Mouse (Mus musculus) T-helper 1 cell (primary cell): ENCODE results near the gene Prdm11.

ENCODE experiments used
- in situ Hi-C: fragments of 300-600 bp; cut with MboI, MseI; formaldehyde crosslinking; loops from one replicate; pipeline ENCODE4 v1.15.1; 2025; ENCODE audit warnings: high pct_unique_total_duplicates

Gene Prdm11

DNA sequence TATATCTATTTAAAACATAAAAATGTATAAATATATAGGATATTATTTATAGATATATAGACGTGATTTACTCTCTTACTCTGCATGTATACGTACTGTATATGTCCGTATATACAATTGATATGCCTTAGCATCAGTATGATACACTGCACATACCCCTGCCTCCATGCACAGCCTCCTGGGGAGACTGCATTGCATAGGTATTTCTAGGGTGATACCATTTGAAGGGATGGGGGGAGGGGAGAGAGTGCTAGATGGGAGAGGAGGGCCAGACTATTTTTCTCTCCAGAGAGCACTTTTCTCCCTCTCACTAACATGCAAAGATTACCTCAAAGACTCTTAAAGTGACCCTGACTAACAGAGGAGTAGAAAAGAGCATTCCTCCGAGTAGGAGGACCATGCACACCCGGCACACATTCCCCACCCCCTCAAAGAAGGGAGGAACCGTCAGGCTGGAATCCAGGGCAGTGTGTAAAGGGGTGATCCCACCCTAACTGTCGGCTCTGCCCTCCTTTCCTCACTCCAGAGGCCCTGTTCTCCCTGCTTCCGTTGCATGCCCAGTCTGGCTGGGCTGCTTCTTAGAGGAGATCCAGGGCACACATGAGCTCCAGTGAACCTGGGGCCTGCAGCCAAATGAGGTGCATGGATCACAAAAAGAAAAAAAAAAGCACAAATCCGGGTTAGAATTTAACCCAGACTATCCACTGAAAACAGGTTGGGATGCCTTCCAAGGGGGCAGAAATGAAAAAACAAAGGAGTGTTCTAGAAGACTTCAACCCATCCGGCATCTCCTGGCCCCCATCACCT, 78.7 kb downstream of the Prdm11 start:
- in situ Hi-C loops = no loop called here

DNA sequence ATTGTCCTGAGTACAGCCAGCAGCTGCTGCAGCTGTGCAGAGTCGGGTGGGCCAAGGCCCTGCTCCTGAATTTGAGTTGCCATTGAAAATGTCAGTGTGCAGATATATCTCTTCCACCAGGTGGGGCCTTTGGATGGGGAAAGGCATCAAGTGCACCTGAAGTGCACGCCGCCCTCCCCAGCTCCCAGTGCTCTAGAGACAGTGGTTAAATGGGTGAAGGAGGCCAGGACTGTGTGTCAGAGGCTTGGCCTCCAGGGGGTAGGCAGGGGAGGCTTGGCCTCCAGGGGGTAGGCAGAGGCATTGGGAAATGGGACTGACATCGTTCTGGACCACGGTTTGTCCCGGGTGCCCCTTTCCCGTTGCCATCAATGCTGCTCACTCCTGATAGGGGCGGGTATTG, 79.7 kb downstream of the Prdm11 start:
- in situ Hi-C loops = no loop called here

DNA sequence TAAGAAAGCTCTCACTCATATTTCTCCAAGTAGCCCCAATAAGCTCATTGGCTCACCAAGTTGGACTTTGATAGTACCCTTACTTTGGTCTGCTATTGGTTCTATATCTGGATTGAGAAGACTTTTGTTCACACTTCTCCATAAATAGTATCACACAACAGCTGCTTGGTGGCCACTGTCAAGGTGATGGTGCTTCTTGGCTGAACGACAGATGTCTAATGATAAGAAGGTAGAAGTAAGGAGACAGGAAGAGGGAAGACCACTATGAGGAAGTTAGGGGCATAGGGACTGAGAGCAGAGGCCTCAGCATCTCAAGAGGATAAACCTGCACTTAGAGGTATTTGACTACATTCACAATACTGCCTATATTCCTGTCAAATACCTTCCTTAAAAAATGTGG, 81.6 kb downstream of the Prdm11 start:
- in situ Hi-C loops = no loop called here

DNA sequence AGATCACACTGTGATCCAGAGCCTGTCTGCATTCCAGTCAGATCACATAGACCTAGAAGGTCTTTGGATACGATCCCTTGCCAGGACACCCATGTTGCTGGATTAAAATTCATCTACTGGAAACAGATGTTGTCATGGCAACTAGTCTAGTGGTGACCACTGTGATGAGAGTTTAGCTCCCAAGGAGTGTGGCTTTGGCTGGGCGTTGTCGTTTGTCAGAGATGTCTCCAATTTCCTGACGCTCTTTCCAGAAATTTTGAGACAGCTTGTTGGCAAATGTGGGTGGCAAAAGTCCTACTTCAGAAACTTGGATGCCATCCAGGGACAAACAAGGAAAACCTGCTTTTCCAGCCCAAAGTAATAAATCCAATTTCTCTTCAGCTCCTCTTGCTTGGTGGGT, 87.3 kb downstream of the Prdm11 start:
- in situ Hi-C loops = loop anchor here (10.0 kb wide), 1 partner anchor 74 kb away; no protein-coding TSS in a partner anchor

DNA sequence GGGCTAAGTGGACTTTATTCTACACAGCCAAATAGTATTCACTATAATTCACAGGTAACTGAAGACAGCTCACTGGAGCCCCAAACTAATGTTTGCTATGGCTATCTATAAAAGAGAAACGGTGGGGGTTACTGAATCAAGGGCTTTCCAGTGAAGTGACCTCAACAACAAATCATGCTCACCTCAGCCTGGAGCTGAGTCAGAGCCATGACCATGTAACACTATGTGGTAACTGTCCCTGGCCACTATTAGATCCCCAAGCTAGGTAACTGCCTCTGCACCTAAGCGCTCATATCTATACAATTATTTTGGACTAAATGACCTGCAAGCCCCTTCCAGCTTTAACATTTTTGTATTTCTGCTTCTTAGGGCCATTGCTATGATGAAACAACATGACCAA, 89.0 kb downstream of the Prdm11 start:
- in situ Hi-C loops = loop anchor here (10.0 kb wide), 1 partner anchor 72 kb away; no protein-coding TSS in a partner anchor

DNA sequence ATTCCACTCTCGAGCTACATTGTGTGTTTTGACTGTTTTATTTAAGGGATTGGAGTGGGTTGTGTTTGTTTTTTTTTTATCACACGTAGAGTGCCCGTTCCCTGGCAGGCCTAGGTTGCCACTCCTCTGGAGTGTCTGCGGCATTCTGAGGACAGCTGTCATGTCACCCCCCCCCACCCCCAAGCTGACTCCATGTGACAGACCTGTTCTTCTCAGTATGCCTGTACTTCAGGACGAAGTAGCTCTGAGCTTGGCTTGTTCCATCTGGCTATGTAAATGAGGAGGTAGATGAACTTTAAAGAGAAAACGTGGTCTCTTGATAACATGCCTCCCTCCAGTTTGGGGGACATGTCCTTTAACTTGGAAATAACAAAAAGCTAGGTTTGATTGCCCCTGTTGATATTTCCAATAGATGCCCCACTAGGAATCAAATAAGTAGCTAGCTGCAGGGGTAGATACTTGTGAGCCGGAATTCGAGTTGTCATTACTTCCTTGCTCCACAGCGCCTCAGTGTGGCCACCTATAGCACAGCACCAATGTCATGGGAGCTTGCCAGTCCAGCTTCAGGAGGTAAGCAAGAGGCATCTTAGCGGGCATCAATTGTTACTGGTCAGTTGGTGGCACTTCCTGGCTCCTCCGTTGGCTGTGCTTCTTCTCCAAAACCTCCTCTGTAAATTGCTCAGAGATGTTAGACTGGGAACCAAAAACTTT, 91.4 kb downstream of the Prdm11 start:
- in situ Hi-C loops = loop anchor here (10.0 kb wide), 1 partner anchor 70 kb away; no protein-coding TSS in a partner anchor

DNA sequence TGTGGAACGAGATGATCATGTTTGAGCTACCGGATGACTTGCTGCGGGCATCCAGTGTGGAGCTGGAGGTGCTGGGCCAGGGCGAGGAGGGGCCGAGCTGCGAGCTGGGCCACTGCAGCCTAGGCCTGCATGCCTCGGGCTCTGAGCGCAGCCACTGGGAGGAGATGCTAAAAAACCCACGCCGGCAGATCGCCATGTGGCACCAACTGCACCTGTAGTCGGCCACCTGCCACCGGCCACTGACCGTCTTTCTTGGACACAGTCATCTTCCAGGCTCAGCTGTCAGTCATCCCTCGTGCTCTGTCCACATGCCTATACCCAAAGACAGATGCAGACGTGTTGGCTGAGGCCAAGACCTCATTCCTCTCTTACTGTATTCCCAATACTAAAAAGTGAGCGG, 92.5 kb downstream of the Prdm11 start:
- in situ Hi-C loops = loop anchor here (10.0 kb wide), 1 partner anchor 69 kb away; no protein-coding TSS in a partner anchor

DNA sequence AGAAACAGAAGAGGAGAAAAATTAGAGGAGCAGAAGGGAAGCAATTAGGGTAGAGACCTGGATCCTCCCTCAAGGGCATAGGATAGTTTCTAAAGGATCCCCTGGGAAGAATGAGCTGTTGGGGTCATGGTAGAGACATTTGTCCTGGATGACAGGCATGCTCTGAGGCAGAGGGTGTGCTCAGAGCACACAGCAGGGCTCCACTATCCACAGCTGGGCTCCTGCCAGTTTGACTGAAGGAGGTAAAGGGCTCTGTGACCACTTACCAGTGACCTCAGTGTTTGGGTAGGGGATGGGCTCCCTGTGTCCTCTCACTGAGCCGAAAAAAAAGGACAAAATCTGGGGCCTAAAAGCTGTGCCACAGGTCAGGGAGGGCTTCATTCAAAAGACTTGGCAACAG, 96.4 kb downstream of the Prdm11 start:
- in situ Hi-C loops = no loop called here

DNA sequence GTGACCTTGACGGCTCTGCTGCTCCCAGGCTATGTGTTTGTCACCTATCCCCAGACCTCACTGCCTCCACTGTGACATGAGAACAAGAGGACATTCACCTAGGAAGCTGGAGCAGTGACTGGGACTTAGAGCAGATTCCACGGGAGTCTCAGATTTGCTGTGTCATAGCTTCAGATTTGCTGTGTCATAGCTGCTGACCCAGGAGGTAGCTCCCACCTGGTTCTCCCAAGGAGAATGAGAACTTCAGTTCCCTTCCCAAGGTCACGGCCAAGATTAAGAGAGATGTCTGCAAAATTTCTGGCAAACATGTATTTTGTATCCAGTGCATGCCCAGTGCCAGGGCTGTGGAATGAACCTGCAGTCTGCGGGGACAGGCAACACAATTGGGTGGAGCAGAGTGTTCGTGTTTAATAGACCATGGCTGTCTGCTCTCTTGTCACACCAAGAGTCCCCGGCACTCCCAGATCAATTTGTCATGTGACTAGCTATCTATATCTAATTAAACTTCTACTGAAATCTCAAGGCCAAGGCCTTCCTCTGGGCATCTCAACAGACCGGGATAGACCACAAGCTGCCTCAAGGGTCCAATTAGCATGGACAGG, 97.2 kb downstream of the Prdm11 start:
- in situ Hi-C loops = no loop called here

DNA sequence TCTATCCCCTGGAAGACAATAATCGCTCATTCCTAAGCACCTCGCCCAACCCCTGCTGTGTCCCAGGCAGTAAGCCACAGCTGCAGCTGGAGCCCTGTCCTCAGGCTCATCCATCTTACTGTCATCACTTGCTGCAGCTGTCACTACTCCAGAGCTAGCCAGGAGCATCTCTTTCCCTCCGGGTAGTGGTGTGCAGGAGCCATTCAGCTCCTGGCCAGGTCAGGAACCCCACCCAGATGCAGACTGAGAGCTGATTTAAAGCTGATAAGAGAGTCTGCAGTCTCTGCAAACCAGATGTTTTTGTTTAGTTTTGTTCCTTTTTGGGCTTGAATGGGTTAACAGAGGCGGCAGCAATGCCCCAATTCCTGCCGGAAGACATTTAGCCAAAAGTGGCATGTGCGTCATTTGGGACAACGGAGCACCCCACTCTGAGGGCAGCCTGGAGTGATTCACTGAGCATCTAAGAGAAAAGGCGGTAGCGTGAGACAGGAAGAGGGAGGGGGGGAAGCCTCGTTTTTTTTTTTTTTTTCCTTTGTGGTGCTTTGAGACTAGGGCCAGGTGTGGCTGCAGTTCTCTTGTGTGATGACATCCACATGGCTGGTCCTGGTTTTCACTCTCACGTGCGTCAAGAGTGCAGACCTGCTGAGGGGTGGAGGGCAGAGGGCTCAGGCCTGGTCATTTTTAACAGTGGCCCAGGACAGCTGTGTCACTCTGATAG, 97.8 kb downstream of the Prdm11 start:
- in situ Hi-C loops = no loop called here

DNA sequence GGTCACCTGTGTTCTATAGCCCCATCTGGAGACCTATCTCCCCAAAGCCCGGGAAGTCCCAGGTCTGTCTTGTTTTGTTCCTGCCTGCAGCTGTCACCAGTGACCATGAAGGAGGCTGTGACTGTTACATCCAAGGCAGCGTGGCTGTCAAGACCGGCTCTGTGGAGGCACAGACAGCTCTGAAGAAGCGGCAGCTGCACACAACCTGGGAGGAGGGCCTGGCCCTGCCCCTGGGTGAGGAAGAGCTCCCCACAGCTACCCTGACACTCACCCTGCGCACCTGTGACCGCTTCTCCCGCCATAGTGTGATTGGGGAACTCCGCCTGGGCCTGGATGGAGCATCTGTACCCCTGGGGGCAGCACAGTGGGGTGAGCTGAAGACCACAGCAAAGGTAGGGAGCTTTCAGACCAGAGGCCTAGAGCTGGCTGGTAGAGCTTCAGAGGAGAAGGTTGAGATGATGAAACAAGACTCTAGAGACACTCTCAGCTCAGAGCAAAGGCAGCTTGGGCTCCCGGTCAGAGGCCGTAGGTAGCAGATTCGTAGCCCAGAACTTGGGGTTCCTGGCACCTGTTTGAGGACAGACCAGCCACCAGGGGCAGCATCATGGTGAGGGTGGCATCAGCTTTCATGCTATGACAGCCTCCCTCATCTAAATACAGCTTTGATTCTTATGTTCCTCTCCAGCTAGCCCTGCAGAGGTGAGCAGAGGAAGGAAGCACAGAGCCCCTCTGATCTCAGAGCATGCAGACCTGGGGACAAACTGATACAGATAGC, 100.0 kb downstream of the Prdm11 start:
- in situ Hi-C loops = no loop called here

DNA sequence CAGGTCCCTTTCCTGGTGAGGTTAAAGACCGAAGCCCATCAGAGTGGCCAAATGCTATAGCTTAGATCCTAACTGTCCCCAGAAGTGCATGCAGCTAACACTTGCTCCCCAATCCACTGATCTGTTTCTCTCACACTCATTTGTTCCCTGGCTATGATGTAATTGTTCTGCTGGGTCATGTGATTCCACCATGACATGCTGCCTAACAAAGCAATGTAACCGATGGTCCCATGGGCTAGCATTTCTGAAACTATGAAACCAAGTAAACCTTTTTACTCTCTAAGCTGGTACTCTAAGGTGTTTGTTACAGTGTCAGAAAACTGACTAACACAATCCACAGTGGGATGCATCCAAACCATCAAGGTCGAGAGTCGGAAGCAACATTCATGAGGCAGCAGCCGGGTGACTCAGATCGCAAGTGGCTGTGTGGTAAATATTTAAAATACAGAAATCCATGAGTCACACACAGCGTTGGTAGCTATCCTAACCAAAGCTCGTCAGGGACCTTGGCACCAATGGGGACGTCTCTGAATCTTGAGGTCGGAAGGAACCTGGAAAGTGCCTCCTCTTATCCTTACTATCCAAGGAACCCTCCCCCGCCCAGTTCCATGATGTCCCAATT, 100.7 kb downstream of the Prdm11 start:
- in situ Hi-C loops = no loop called here

DNA sequence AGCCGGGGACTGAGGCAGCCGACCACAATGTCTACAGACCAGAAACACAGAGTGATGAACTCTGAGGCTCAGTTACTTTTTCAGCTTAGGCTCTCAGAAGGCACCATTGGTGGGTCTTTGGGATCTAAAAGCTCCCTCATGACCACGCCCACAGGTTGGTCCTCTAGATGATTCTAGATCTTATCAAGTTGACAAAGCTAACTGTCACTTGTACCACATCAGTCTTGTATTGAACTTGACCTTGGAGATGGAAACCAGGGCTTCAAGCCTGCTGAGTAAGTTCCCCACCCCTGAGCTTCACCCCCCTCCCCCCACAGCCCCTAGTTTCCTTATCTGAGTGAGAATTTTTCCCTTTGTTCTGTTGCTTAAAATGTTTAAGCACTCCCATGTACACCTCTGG, 101.6 kb downstream of the Prdm11 start:
- in situ Hi-C loops = no loop called here

DNA sequence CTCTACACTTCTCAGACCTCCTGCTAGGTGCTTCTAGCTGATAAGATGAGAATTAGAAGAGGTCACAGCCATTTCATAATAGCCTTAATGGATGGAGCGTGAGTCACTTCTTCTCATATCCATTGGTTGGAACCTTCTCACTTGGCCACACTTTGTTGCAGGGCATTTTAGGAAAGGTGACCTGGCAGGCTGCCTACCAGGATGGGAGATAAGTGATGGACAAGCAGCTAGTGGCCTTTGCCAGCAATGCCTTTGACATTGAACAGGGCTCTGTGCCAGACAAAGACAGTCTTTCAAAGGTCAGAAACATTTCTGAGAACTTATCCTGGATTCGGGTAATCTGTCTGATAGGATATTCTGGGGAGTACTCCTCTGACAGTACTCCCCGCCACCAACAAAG, 102.6 kb downstream of the Prdm11 start:
- in situ Hi-C loops = no loop called here

DNA sequence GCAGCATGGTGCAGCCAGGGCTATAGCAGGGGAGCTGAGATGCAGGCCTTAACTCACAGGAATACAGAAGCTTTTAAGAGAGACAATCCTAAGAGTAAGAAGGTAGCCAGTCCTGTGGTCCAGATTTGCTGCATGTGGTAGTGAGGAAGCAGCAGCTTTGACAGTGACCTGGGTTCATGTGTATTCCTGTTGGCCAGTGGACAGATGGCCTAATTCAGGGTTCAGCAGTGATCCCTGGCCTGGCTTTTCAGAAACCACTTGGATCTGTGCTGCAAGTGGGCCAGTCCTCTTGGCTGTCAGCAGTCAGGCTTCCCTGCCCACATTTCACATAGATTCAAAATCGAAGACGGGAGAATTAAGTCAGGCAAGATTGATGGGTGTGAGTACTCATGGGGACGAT, 104.5 kb downstream of the Prdm11 start:
- in situ Hi-C loops = no loop called here

DNA sequence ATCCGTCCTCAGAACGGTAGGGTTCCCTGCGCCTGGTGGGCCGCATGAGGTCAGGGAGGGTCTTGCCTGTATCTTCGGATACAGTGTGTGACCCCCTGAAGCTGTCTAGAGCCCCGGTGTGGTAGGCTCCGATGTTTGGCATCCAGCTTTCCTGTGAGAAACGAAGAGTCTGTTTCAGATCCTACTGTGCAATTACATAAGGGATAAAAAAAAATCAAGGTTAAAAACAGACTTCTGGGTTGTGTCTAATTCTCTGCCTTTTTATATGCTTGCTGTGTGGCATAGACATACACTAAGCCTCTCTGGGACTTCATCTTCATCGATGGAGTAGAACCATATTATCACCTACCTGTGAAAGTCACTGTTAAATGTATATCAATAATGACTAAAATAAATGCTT, 105.0 kb downstream of the Prdm11 start:
- in situ Hi-C loops = no loop called here

DNA sequence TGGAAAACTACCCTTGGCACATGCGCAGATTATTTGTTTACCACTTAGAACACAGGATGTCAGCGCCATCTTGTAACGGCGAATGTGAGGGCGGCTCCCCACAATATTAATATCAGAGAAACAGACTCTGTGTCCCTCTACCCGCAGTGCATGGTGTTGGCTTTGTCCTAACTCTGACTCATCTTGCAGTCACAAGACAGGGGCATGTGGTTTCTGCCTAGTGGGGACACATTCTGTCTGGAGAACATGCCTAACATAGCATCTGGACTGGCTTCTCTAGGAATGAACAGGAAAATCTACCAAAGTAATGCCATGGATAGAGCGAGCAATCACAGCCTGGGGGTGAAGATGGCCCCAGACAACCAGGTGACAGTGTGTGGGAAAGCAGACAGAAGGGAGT, 107.1 kb downstream of the Prdm11 start:
- in situ Hi-C loops = no loop called here

DNA sequence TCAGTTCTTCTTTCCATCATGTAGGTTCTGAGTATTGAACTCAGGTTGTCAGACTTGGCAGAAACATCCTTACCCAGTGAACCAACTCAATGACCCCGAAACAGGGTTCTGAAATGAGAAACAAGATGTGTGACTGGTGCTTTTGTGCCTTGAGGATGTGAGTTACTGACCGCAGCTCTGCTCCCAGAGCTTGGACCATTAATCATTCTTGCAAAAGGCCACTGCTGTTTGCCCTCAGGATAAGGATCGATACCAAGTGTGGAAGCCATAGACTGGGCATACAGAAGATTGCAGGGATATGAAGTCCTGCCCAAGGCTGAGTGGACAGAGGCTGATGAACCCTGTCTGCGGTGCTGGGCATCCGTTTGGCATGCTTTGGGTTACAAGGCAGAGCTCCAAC, 107.9 kb downstream of the Prdm11 start:
- in situ Hi-C loops = no loop called here

DNA sequence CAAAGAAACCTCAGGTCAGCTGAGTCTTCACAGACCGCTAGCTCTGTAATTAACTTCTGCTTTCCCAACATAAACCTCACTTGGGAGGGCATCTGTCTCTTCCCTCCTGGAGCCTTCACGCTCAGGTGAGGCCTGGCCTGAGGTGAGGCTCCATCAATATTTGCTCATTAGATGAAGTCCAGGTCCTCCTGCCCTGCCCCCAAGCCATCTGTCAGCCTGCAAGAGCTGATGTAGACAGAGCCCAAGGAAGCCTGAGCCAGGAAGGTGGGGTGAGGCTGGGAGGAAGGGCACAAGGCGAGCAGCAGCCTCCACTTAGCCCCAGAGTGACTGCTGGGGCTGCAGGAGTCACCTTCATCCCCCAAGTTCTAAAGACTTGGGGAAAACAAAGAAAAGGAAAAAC, 110.5 kb downstream of the Prdm11 start:
- in situ Hi-C loops = no loop called here

DNA sequence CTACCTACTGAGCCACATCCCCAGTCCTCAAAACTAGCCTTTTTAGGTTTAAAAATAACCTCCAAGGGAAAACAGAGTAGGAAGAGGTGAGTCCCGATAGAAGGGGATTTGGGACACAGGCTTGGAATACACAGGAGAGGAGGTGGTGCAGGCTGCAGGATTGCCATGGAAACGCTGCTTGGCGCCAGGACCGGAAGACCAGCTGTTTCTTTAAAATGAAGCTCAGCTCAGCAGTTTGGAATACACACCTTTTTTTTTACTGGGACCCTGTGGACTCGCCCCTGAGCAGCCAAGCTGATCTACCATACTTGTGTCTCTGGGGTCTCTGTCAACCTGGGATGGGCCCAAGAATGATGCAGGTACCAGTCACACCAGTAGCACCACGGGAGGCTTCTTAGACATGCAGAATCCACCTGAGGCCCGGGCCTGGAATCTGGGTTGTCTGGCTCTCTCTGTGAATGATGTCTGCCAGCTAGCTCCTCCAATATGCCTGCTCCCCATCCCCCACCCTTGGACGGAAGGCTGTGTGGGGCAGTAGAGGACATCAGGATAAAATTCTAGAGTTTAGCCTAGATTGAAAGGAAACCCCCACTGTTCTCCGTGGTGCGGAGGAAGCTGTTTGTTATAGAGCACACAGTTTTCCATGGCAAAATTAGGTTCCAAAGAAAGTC, 111.5 kb downstream of the Prdm11 start:
- in situ Hi-C loops = no loop called here
